Mouse (Mus musculus) CD4-positive, CD25-positive, alpha-beta regulatory T cell, adult 4 months (primary cell): Measurements from ENCODE around the gene Gadd45gip1. TPM values are rescaled to one million over a fixed set of nuclear protein-coding genes. Genes with fewer than 3 reads are reported as not detected.

Source experiments
- ATAC-seq: one replicate; pipeline ENCODE4 v1.8.0; 2017
- polyA plus RNA-seq, 2 experiments: library from polyadenylated mRNA; unstranded; fragments of 100-300 nt; shearing (Covaris generic); gene quantifications; one replicate each; pipeline ENCODE4 v1.2.1; 2017

The Gadd45gip1 gene
- 10 to 100 TPM; 14.3 to 16.4 TPM for polyA plus RNA-seq

DNA sequence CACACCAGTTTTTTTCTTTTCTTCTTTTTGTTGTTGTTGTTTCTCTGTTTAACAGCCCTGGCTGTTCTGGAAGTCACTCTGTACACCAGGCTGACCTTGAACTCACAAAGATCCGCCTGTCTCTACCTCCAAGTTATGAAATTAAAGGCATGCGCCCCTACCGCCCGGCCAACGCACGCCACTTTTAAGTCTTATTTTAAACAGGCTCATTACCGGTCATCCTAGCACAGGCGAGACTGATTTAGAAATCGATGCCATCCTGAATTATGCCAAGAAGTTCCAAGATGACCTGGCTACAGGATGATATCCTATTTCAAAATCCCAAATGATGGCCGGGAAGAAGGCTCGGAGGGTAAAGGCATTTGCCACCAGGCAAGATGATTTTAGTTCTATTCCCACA lies at the start of gene Gadd45gip1:
Gene Gadd45gip1, plus strand, starts transcription at position 33 of the 400 bp plus-strand sequence.
- peak; percentile 79 for ATAC-seq

DNA sequence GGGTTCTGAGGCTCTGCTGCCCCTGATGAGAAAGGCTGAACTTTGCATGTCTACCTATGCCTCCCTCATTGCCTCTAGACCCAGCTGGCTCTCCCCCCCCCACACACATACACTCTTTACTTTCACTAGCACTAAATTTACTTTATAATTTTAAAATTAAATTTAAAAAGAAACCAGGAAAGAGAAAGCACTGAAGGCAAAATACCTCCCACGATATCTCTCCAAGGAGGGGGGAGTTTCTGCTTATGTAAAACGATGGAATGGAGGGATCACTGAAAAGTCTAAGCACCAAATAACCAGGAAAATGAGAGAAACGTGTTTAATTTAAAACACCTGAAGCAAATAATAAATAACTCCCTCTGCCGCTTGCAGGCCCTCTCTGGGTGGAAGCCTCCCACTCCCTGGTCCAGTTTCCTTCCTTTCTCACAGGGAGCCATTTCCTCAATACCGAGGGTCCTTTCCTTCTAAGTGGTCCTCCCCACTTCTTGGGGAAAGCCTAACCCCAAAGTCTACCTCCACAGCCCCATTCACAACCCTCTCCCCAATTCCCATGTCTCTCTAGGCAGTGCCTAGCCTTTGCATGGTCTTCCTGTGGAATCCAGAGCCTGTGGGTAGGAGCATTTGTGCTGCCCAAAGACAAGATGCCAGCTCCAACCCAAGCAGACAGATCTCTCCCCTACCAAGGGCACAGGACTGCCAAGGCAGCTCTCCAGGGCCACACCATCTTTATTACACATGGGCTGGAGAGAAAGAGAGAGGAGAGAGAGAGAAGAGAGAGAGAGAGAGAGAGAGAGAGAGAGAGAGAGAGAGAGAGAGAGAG lies 49.4 kb upstream of the Gadd45gip1 start:
- ATAC-seq: no peak

DNA sequence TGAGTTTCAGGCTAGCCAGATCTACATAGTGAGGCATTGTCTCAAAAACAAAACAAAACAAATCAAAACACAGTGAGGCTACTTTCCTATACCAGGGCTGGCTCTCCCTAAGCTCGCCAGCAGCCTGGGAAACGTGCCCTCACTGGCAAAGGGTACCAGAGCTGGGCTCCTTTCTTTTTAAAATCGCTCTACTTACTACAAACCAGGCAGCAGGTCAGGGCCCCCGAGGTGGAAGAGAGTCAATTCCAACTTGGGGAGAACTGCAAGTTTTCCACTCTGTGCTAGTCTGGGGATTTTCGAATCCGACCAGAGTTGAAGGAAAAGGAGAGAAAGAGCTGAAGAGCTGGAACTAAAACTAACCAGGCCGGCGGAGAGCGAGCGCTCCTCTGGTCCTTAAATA lies 48.6 kb upstream of the Gadd45gip1 start:
- no peak for ATAC-seq

DNA sequence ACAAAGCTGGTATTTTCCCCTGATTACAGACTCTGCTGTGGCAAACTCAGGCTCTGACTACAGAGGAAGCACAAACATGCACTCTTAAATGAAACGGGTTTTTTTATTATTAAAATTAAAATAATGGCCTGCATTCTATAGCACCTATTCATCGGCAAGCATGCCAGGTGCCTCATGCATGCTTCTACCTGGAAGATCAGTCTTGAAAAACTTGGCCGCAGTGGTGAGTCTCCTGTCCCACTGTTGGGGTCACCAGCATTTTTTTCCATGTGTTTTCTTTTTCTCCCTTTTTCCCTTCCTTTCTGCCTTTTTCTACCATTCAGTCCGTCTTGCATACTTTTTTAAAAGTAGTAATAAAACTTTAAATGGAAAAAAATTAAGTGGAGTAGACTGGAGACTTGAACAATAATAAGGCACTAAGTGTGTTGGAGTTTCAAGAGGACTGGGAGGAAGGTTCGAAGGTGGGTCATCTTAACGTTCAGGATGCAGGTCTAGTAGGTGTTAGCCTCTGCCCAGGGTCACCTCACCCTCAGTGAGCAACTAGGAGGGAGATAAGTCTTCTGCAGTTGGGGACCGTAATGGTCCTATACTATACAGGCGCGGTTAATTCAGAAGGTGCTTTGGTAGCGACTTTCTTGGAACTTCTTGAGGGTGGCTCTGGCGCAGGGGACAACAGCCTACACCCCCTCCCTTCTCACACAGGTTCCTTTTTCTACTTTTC lies 48.0 kb upstream of the Gadd45gip1 start:
- ATAC-seq: no peak

DNA sequence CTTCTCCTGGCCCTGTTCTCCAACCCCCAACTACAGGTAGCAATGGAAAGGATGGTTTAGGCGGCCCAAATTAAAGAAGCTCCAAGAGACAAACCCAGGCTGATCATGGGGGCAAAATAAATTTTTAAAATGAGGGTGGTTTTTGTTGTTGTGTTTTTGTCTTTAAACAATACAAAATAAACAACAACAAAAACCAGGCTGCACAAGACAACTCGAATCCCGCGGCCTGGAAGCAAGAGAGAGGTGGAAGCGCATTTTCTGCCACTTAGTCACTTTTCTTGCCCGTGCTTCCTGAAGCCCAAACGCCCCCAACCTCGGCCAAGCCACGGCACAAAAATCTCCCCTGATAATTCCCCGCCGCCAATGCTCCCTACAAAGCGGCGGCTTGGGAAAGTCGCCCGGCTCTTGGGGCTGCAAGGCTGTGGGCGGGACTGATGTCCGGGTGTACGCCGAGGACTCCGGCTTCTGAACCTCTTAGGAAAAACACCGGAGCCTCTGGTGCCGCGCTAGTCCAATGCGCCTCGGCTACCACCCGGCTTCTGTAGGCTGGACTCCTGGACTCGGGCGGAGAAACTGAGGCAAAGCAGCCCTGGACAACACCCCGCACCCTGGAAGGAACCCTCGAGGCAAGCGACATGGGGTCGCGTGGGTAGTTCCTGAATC lies 47.3 kb upstream of the Gadd45gip1 start:
- ATAC-seq: no peak

DNA sequence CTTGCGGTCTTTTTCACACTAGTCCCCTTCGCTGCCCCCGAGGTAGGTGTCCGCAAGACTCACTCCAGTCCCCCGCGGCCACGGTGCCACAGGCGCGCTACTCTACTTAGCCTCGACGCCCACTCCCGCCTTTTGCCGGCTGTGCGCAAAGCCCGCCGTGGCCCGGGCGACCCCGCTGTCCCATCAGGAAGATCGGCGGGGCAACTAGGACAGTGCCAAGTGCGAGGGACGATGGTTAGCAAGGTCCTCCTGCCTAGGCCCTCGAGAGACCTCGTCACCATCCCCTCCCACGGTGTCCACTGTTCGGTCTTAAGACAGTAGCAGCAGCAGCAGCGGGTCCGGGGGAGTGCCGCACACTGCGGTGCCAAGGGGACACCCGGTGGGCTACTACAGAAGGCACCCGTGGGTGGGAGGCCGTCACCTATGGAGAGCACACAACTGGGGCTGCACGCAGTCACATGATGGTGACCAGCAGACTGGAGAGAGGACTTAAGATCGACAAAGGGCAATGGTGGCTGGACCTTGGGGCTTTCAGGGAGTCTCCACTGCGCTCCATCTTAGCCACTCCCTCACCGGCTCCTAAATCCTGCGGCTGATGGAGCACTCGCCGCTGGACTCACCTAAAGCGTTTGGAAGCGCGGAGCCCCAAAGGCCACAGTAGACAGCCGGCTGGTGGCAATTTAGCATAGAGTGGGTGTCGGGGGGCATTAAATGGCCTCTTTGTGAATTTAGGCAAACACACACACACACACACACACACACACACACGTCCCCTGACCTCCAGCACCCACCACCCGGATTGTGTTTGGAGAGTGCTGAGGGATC lies 46.4 kb upstream of the Gadd45gip1 start:
- no peak for ATAC-seq

DNA sequence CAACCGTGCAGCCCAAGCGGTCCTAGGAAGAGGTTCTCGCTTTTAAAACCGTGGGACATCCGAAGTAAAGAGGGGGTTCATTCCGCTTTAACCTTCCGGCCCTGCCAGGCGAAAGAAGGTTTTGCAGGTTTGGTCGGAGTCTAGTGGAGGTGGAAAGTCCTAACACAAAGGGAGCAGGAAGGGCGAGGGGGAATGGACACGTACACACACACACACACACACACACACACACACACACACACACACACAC lies 45.9 kb upstream of the Gadd45gip1 start:
- ATAC-seq: no peak

DNA sequence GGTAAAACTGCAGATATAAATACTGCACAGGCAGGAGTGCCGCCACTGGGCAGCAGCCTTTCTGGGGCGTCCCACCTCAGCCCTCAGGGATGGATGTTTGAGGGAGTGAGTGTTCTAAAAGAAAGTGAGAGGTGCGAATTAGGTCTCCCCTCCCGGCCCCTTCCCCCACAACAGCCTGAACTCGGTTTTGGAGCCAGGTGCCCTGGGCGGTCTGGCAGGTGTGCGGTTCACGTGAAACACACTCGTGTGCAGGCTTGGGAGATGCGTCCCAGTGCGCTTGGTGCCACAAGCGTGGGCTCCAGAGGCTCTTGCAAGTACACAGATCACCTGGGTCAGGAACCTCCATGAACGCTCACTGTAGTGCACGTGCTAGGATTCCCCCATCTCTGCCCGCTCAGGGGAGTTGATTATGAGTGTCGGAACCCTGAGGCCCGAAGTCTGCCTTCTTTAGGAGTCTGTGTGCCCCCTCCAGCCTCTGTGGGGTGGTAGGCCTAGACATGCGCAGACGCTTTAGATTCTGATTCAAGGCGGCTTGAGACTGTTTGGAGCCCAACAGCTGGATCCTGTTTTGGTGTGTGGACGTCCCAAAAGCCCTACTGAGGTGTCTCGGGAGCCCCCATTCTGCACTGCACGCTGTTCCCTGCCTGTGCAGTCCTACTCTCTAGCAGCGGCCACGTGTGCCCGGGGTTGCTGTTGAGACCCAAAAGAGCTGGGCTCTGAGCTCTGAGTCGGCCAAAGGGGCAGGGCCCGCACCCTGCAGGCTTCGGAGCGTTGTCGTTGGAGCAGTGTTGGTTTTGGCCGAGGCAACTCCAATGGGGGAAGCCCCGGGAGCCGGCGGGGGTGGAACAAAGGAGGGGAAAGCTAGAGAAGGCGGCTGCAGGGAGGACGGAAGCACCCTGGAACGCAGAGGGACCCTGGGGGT lies 45.3 kb upstream of the Gadd45gip1 start:
- no peak for ATAC-seq

DNA sequence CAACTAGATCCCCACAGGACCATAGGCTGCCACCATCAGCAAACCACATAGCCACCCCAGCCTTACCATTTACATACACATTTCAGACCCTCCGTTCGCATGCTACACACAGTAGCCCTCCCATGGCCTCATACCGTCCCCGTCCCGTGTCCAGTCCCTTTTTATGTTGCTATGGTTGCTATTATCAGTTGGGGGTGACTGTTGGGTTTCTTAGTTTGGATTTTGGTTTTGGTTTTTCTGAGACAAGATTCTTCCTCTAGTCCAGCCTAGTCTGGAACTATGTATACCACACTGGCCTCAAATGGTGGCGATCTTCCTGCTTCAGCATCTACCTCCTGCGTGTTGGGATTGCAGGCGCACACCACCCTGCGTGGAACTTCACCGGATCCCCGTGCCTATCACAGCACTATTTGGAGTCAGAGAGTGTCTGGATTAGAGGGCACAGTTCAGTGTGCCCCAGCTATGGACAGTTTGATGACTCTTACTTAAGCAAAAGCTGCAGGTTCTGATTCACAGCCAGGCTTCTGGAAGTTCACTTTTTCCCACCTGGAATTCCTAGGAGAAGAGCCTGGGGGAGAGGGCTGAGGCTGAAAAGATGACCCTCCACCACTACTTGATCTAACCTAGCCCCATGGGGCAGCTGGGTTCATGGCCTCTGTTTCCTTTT lies 44.4 kb upstream of the Gadd45gip1 start:
- no peak for ATAC-seq

DNA sequence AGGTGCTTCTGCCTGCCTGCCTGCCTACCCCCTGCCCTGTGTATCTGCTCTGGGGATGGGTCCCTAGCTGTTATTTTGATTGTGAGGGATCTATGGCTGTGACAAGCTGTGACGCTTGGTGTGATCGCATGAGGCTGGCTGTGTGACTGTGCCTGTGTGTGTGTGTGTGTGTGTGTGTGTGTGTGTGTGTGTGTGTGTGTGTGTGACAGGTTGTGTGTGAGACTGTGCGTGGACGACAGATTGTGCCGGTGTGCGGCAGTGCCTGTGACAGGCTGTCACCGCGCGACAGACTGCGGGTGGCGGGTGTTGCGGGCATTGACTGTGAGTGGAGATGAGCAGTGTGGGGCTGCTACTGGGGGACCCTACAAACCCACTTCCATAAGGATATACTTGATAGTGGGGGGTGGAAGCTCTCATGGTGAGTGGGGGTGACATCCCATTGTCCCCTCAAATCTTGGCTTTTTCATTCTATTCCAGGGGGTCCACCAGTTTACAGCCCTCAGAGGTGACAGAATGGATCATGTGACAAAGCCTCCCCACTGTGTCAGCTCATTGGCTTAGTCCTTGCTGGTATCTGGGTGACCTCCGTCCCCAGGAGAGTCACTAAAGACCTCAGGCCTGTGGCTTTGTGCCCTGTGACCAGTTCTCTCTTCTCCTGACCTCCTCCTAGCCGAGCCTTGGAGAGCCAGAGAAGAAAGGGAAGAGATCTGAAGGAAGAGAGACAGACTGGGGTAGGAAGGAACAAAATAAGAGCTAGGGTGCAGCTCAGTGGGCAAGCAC lies 43.6 kb upstream of the Gadd45gip1 start:
- no peak for ATAC-seq

DNA sequence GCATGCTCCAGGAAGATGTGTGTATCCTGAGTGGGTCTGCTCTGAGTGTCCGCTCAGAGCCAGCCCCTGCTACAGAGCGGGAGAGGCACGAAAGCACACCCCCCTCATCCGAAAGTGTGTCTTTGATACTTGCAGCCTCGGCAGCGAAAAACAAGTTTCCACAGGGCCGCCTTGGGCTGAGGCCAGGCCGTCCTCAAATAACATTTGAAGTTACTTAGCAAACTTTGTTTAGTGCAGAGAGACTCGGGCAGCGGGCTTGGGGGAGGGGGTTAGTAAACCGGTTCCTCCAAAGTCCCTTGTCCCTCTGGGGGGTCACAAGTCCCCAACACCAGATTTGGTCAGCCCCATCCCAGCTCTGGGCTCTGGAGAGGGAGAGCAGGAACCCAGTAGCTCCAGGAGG lies 42.4 kb upstream of the Gadd45gip1 start:
- ATAC-seq: no peak

DNA sequence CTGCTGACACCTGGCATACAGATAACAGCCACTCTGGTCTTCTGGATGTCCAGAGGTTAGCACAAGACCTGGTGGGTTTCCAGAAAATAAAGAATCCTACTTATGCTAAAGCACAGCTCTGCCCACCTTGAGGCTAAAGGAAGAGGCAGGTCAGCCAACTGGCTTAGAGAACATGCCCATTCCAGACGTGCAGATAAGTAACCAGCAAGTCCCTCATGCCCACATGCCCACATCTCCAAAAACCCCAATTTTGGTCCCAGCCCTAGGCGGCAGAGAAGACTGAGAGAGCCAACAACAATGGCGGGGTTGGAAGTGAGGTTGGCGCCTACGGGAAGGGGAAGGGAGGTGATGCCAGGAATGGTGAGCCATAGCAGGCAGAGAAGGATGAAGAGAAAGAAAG lies 42.0 kb upstream of the Gadd45gip1 start:
- ATAC-seq: no peak

DNA sequence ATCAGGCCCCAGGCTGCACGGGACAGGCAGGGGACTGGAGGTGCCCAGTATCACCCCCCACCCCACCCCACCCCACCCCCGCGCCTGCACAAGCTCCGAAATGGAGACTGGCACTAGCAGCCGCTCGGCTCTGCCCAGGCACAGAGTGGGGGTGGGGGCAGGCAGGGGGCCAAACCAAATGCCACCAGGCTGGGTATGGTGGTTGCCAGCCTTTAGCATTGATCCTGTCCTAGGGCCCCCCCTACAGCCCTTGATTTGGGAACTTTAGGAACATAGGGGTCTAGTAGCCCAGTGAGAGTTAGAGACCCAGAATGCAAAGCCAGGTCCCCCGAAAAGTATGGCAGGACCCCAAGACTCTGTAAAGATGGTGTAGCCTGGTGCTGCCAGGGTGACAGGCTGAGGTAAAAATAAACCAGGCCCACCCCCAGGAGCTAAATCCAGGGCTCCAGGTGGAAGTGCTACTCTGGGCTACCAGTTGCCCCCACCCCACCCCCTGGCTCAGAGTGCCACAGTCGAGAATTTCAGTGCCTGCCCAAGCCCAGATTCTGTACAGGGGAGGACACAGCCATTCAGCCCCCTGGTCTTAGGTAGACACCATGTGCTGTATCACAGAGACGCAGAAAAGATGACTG lies 41.4 kb upstream of the Gadd45gip1 start:
- no peak for ATAC-seq

DNA sequence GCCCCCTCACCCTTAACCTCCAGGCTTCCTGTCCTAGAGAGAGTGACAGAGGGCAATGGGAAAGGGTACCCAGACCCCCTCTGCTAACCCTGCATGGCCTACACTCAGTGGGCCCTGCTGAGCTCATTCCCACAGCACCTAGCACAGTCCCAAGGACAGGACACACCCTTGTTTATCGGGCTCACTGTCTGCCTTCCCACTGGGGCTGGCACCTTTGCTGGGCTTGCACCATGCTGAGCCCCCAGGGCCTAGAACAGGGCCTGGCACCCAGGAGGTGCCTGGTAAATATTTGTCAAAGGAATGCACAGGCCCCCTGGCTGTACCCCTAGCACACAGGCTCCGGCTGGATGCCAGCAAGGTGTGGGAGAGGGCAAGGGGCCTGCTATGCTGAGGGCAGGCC lies 40.8 kb upstream of the Gadd45gip1 start:
- ATAC-seq: no peak

DNA sequence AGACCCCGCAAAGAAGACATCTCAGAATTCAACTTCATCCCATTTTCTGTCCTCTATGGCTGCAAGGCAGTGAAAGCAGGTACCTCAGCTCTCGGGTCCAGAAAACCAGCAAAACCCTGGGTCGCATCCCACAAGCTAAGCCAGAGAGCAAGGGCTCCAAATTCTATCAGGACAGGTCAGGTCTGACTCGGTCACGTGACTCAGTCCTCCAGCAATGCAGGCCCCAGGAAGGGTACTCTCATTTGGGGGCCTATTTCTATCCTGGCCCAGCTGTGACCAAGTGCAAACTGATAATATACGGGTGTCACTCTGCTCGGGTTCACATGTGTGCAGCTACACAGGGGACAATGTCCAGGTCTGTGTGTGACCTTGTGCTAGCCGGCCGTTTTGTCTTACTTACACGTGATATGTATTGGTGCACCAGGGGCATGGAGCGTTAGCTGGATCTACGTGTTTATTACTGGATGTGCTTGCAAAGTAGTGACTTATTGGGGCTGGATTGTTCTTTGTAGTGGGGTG lies 38.8 kb upstream of the Gadd45gip1 start:
- no peak for ATAC-seq

DNA sequence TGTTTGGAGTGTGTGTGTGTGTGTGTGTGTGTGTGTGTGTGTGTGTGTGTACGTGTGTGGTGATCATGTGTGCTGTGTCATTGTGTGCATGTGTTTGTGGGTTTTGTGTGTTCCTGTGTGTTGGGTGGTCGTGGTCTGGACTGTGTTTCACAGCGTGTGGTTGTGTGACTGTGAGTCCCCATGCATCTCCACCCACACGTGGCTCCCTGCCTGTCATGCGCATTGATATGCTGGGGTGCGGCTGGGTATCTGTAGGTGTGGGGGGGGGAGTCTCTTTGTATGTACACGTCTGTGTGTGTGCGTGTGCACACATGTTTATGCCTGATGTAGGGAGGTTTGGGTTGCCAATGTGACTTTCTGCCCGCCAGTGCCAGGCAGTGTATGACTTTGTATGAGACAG lies 38.2 kb upstream of the Gadd45gip1 start:
- ATAC-seq: no peak

DNA sequence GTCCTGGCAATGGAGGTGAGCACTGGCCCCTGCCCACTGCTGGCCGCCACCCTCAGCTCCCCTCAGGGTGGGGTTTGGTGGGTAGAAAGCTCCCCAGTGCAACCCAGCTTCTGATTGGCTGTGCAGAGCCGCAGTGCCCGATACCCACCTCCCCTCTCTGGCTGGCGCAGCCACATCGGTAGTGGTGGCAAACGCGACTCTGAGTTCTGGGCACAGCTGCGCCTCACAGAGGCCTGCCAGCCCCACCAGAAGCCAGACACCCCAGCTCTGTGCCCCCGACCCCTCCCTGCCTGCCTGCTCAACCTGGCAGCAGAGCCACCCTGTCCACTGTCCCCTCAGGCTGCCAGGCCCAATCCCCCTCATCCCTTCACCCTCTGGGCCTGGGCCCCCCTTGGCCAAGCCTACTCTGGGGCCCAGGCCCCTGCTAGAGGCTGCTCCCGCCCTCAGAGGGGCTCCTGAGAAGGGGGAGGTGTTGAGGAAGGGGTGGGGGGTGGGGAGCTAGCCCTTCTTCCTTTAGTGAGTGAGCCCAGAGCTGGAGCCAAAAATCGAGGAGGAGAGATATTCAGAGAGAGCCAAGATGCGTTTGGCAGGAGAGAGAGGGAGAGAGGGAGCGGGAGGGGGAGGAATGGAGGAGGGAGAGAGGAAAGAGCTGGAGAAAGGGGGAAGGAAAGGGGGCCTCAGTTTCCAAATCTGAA lies 37.4 kb upstream of the Gadd45gip1 start:
- no peak for ATAC-seq

DNA sequence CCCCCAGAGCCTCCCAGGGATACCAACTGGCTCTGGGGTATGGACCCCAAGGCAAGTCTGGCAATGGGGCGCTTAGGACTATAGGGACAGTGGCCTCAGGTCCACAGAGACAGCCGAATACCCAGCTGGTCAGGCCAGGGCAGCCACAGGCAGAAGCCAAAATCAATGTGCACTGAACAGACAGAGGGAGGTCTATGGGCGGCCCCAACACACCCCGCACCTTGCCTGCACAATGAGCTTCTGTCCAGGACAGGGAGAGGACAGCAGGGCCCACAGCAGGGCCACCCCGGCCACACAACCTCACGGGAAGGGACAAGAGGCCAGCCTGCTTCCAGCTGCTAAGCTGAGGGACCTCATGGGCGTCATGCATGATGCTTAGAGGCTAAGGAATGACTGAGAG lies 36.8 kb upstream of the Gadd45gip1 start:
- no peak for ATAC-seq

DNA sequence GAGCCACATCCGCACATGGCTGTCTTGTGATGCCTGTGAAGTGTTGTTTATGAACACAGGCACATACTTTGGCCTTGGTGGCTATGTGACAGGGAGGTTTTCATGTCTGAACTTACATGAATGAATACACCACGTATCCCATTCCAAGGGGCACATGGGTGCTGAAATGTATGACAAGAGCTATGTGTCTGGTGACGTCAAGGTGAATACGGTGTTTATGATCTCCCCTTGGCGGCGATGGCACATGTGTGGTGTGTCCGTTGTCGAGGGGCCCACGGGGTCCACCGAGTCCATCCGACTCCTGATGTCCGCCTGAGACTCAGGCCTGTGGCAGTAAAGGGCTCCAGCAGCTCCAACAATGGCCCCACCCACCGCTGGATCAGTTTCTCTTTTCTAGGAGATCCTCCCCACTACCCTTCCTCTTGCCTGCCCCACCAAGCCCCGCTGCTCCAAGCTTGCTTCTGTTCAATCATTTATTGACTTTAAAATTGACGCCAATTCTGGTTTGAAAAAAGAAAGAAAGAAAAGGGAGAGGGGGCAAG lies 34.0 kb upstream of the Gadd45gip1 start:
- ATAC-seq: no peak
